Mouse (Mus musculus): ENCODE measurements around the gene Mcemp1.

GRCm38 (mm10) chr8:3687537-3687936 lies 22.0 kb downstream of the Mcemp1 start:
- TF ChIP-seq GATA1 (IDR thresholded peaks at IDR 0.05; ENCODE audit: borderline replicate concordance, low read length) = no peak
- TF ChIP-seq FLI1 (IDR thresholded peaks at IDR 0.05; ENCODE audit: low read length) = no peak

Measured in megakaryocyte, embryonic 14.5 days (primary cell).